ENCODE assay signal across 9 mouse cellular contexts in the genomic region with DNA sequence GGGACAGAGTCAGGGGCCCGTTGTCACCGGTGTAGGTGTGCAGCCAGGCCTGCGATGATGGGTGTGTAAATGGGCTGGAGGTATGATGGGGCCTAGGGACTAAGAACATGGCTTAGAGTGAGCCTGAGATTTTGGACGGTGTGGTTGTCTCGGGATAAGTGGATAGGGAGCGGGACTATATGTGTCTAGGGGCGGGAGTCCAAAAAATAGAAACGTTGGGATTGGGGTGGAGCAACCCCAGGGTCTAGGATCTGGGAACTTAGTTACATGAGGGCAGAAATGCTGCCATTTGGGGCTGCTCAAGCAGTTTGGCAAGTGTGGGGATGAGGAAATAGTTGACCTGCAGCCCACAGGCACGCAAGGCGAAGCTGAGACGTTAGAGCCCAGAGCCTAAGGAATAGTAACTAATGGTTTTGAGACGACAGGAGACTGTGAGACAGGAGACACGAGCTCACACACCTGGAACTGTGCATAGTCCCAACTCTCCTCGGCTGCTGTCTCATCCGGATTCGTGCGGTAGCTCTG. TPM values are rescaled to one million over a fixed set of nuclear protein-coding genes. Genes with fewer than 3 reads are reported as not detected.
DNase-seq lines count a peak whose midpoint lies in the region; ATAC-seq lines count a peak whose summit lies in the region.
"Had no signal": no experiment of that assay in that cellular context is flagged by ENCODE, and none has a peak within 500 bp of the region (broad histone marks: within the 10 kb centered on the region; RNA-seq: fewer than 3 reads in every experiment).

No protein-coding gene starts in this region.

- ATAC-seq in liver, embryonic 15.5 days (ENCODE audit: insufficient read depth), result no peak

- no peaks in the 10 kb centered on the region for H3K9me3 ChIP-seq in liver, embryonic 15.5 days (replicated peaks)

- intact Hi-C loops in heart, postnatal 10 days (cut with DNase I), result no loop called here

- H3K27ac ChIP-seq in liver, embryonic 15.5 days (replicated peaks), result no peak overlapping the region

- 0 out of 2 replicates have a peak, but pooled peaks cover 3% of the 10 kb centered on the region for H3K36me3 ChIP-seq in liver, embryonic 15.5 days (replicated peaks)

- no peak overlapping the region for H3K9ac ChIP-seq in liver, embryonic 15.5 days

- peak; percentile 92 for DNase-seq in heart, adult 11 months
- no peak for DNase-seq in heart, adult 8-10 months (ENCODE audit: low spot score)
- peak; percentile 50 for DNase-seq in adipocyte (ENCODE audit: low spot score)
- DNase-seq in heart, postnatal 10 days, result peak; percentile 23 to 34
- no peak for DNase-seq in layer of hippocampus, postnatal 25 days (ENCODE audit: extremely low spot score in 1 of 2, low spot score in 1 of 2)
- no peak for DNase-seq in ovary, adult 18-20 months (ENCODE audit: low spot score)
- DNase-seq in thymus, postnatal 25 days, result no peak
- DNase-seq: gastrocnemius, postnatal 36 days had no signal

- WGBS in liver, embryonic 15.5 days (ENCODE audit: insufficient replicate concordance), result 61% methylated on average over 17 of the region's 17 CpGs

- H3K4me1 ChIP-seq in liver, embryonic 15.5 days (replicated peaks), result peaks cover 46% of the 10 kb centered on the region

- peaks cover 3% of the 10 kb centered on the region for H3K27me3 ChIP-seq in liver, embryonic 15.5 days

- peak overlapping the region; percentile 39; the same call in 1 of the 2 replicates for H3K4me2 ChIP-seq in liver, embryonic 15.5 days

- no peak overlapping the region for H3K4me3 ChIP-seq in liver, embryonic 15.5 days (replicated peaks)

RNA-seq across cellular contexts. Expression of a gene that starts 3.2 kb away (rescaled TPM):
- total RNA-seq in heart, adult 8-10 months (2022), result 1 to 10 TPM; 2.1 to 5.8 (median 3.0) TPM
- total RNA-seq in heart, postnatal 10 days (2021), result 1 to 10 TPM; 3.0 to 4.0 TPM
- polyA plus RNA-seq in liver, embryonic 15.5 days (2015; fragmentation: Nextera tagmentation; extraction: Ambion mirVana), result 15.1 and 16.7 TPM in 2 replicates
- total RNA-seq in layer of hippocampus, postnatal 25 days (2021), result 1 to 10 TPM; 3.1 to 5.7 TPM

RNA-seq across cellular contexts. Expression of a gene that starts 5.2 kb away (rescaled TPM):
- not detected for total RNA-seq in heart, adult 8-10 months (2022)
- total RNA-seq in heart, postnatal 10 days (2021), result not detected
- polyA plus RNA-seq in liver, embryonic 15.5 days (2015; fragmentation: Nextera tagmentation; extraction: Ambion mirVana), result not detected in 2 replicates
- 1 to 10 TPM; 1.6 to 2.2 TPM for total RNA-seq in layer of hippocampus, postnatal 25 days (2021)
- total RNA-seq: gastrocnemius, postnatal 36 days had no signal

RNA-seq across cellular contexts. Expression of a gene that starts 20.2 kb away (rescaled TPM):
- 10 to 100 TPM in 1 of 4 experiments, 1 to 10 TPM in 3; 6.2 to 10.4 (median 8.0) TPM for total RNA-seq in heart, adult 8-10 months (2022)
- 10 to 100 TPM; 27.5 to 32.3 TPM for total RNA-seq in heart, postnatal 10 days (2021)
- polyA plus RNA-seq in liver, embryonic 15.5 days (2015; fragmentation: Nextera tagmentation; extraction: Ambion mirVana), result 6.6 and 7.0 TPM in 2 replicates
- total RNA-seq in layer of hippocampus, postnatal 25 days (2021), result 1 to 10 TPM; 4.7 to 5.5 TPM

RNA-seq across cellular contexts. Expression of a gene that starts 23.8 kb away (rescaled TPM):
- total RNA-seq in heart, adult 8-10 months (2022), result not detected
- total RNA-seq in heart, postnatal 10 days (2021), result not detected
- 2.0 and 2.4 TPM in 2 replicates for polyA plus RNA-seq in liver, embryonic 15.5 days (2015; fragmentation: Nextera tagmentation; extraction: Ambion mirVana)
- total RNA-seq in layer of hippocampus, postnatal 25 days (2021), result 1 to 10 TPM; 1.2 to 2.4 TPM
- total RNA-seq: gastrocnemius, postnatal 36 days had no signal

RNA-seq across cellular contexts. Expression of a gene that starts 31.0 kb away (rescaled TPM):
- not detected for total RNA-seq in heart, adult 8-10 months (2022)
- total RNA-seq in heart, postnatal 10 days (2021), result not detected
- polyA plus RNA-seq in liver, embryonic 15.5 days (2015; fragmentation: Nextera tagmentation; extraction: Ambion mirVana), result 0.07 and 0.13 TPM in 2 replicates
- total RNA-seq in layer of hippocampus, postnatal 25 days (2021), result 1 to 10 TPM; 2.4 to 2.9 TPM
- total RNA-seq: gastrocnemius, postnatal 36 days had no signal

Comparison
In these comparisons a context has a peak if more than half of its experiments do, and no peak if none do; other contexts are left out.
1. DNase-seq: peak in heart, adult 11 months (single experiment), adipocyte (single experiment) and heart, postnatal 10 days (2 of 2); none in heart, adult 8-10 months (single experiment), layer of hippocampus, postnatal 25 days (0 of 2), ovary, adult 18-20 months (single experiment) and thymus, postnatal 25 days (single experiment).